Mouse (Mus musculus): ENCODE measurements around the gene Adm2. TPM values are rescaled to one million over a fixed set of nuclear protein-coding genes. Genes with fewer than 3 reads are reported as not detected.

The Adm2 gene
- polyA plus RNA-seq, 1 experiment from 2014 or later, result not detected

GRCm38 (mm10) chr15:89293778-89294177 is 28.7 kb upstream of the Adm2 start:
- WGBS, result 95% methylated on average over 10 of the region's 10 CpGs
- Histone ChIP-seq H3K36me3 (replicated peaks) (peaks cover 94% of the 10 kb centered on the region), H3K4me3 (replicated peaks) (no peak overlapping the region), H3K4me1 (no peaks in the 10 kb centered on the region), H3K4me2 (no peak overlapping the region), H3K27me3 (no peaks in the 10 kb centered on the region), H3K9ac (no peak overlapping the region), H3K27ac (no peak overlapping the region), H3K9me3 (no peaks in the 10 kb centered on the region)
- no peak for ATAC-seq (ENCODE audit: low FRiP score)

- Histone ChIP-seq H3K36me3 (replicated peaks) (peaks cover 93% of the 10 kb centered on the region), H3K27me3 (no peaks in the 10 kb centered on the region), H3K9ac (no peak overlapping the region), H3K27ac (no peak overlapping the region), H3K9me3 (no peaks in the 10 kb centered on the region), H3K4me1 (no peaks in the 10 kb centered on the region), H3K4me2 (no peak overlapping the region), H3K4me3 (replicated peaks) (no peak overlapping the region)
- 95% methylated on average over 8 of the region's 8 CpGs for WGBS
- ATAC-seq (ENCODE audit: low FRiP score), result no peak
These were observed 26.8 kb upstream of the Adm2 start for GRCm38 (mm10) chr15:89295580-89296165.

GRCm38 (mm10) chr15:89296465-89296864 is 26.1 kb upstream of the Adm2 start:
- no peak overlapping the region for H3K4me2 ChIP-seq
- no peak for ATAC-seq (ENCODE audit: low FRiP score)
- 94% methylated on average over 1 of the region's 1 CpGs for WGBS
- peaks cover 93% of the 10 kb centered on the region for H3K36me3 ChIP-seq (replicated peaks)
- no peaks in the 10 kb centered on the region for H3K4me1 ChIP-seq
- no peaks in the 10 kb centered on the region for H3K9me3 ChIP-seq
- no peaks in the 10 kb centered on the region for H3K27me3 ChIP-seq
- no peak overlapping the region for H3K27ac ChIP-seq
- no peak overlapping the region for H3K4me3 ChIP-seq (replicated peaks)
- H3K9ac ChIP-seq, result no peak overlapping the region

- Histone ChIP-seq H3K4me3 (replicated peaks) (no peak overlapping the region), H3K4me2 (no peak overlapping the region), H3K27ac (no peak overlapping the region), H3K4me1 (no peaks in the 10 kb centered on the region), H3K9ac (no peak overlapping the region), H3K36me3 (replicated peaks) (peaks cover 93% of the 10 kb centered on the region), H3K9me3 (no peaks in the 10 kb centered on the region), H3K27me3 (no peaks in the 10 kb centered on the region)
- 91% methylated on average over 2 of the region's 2 CpGs for WGBS
- ATAC-seq (ENCODE audit: low FRiP score), result no peak
These were observed 24.8 kb upstream of the Adm2 start for GRCm38 (mm10) chr15:89297695-89298094.

- no peak overlapping the region for H3K4me3 ChIP-seq (replicated peaks)
- 92% methylated on average over 13 of the region's 13 CpGs for WGBS
- H3K9ac ChIP-seq, result no peak overlapping the region
- no peaks in the 10 kb centered on the region for H3K9me3 ChIP-seq
- H3K36me3 ChIP-seq (replicated peaks), result peaks cover 93% of the 10 kb centered on the region
- no peaks in the 10 kb centered on the region for H3K27me3 ChIP-seq
- no peak for ATAC-seq (ENCODE audit: low FRiP score)
- no peak overlapping the region for H3K27ac ChIP-seq
- H3K4me1 ChIP-seq, result no peaks in the 10 kb centered on the region
- no peak overlapping the region for H3K4me2 ChIP-seq
These were observed 22.3 kb upstream of the Adm2 start for GRCm38 (mm10) chr15:89300180-89300579.

GRCm38 (mm10) chr15:89300600-89300999 is 21.9 kb upstream of the Adm2 start:
- Histone ChIP-seq H3K9me3 (no peaks in the 10 kb centered on the region), H3K4me1 (no peaks in the 10 kb centered on the region), H3K4me3 (replicated peaks) (no peak overlapping the region), H3K4me2 (no peak overlapping the region), H3K27me3 (no peaks in the 10 kb centered on the region), H3K27ac (no peak overlapping the region), H3K9ac (no peak overlapping the region), H3K36me3 (replicated peaks) (peaks cover 93% of the 10 kb centered on the region)
- ATAC-seq (ENCODE audit: low FRiP score), result no peak
- WGBS, result 96% methylated on average over 8 of the region's 8 CpGs

- ATAC-seq (ENCODE audit: low FRiP score), result no peak
- H3K36me3 ChIP-seq (replicated peaks), result peaks cover 68% of the 10 kb centered on the region
These were observed 16.6 kb upstream of the Adm2 start for GRCm38 (mm10) chr15:89305966-89306365.

GRCm38 (mm10) chr15:89307461-89307860 is 15.1 kb upstream of the Adm2 start:
- Histone ChIP-seq H3K27me3 (no peaks in the 10 kb centered on the region), H3K27ac (no peak overlapping the region), H3K4me1 (peaks cover 11% of the 10 kb centered on the region; the same call in 1 of the 2 replicates), H3K36me3 (replicated peaks) (peaks cover 53% of the 10 kb centered on the region), H3K4me3 (replicated peaks) (no peak overlapping the region), H3K9me3 (no peaks in the 10 kb centered on the region), H3K9ac (no peak overlapping the region), H3K4me2 (no peak overlapping the region)
- 87% methylated on average over 13 of the region's 13 CpGs for WGBS
- no peak for ATAC-seq (ENCODE audit: low FRiP score)

More at GRCm38 (mm10) chr15:89305966-89306365, 16.6 kb upstream of the Adm2 start:
- Histone ChIP-seq H3K4me1 (0 out of 2 replicates have a peak, but pooled peaks cover 8% of the 10 kb centered on the region), H3K27ac (no peak overlapping the region), H3K4me2 (no peak overlapping the region), H3K4me3 (replicated peaks) (no peak overlapping the region), H3K27me3 (no peaks in the 10 kb centered on the region), H3K9me3 (no peaks in the 10 kb centered on the region), H3K9ac (no peak overlapping the region)
- WGBS, result 71% methylated on average over 1 of the region's 1 CpGs

GRCm38 (mm10) chr15:89308406-89309139 is 13.9 kb upstream of the Adm2 start:
- no peak overlapping the region for H3K9ac ChIP-seq
- H3K27me3 ChIP-seq, result no peaks in the 10 kb centered on the region
- H3K4me1 ChIP-seq, result peaks cover 22% of the 10 kb centered on the region
- peaks cover 42% of the 10 kb centered on the region for H3K36me3 ChIP-seq (replicated peaks)
- no peak overlapping the region for H3K4me3 ChIP-seq (replicated peaks)
- H3K9me3 ChIP-seq, result no peaks in the 10 kb centered on the region
- ATAC-seq (ENCODE audit: low FRiP score), result no peak
- 90% methylated on average over 7 of the region's 7 CpGs for WGBS
- H3K4me2 ChIP-seq, result no peak overlapping the region
- no peak overlapping the region for H3K27ac ChIP-seq

- H3K4me2 ChIP-seq, result no peak overlapping the region
- H3K4me1 ChIP-seq, result peaks cover 31% of the 10 kb centered on the region
- ATAC-seq (ENCODE audit: low FRiP score), result no peak
- 83% methylated on average over 6 of the region's 6 CpGs for WGBS
- peaks cover 28% of the 10 kb centered on the region for H3K36me3 ChIP-seq (replicated peaks)
- H3K9me3 ChIP-seq, result no peaks in the 10 kb centered on the region
- no peaks in the 10 kb centered on the region for H3K27me3 ChIP-seq
- no peak overlapping the region for H3K9ac ChIP-seq
- H3K27ac ChIP-seq, result 0 out of 2 replicates have a peak overlapping the region, but pooled peaks have one; percentile 31
- no peak overlapping the region for H3K4me3 ChIP-seq (replicated peaks)
These were observed 12.5 kb upstream of the Adm2 start for GRCm38 (mm10) chr15:89309962-89310498.

- peak overlapping the region; percentile 92 for H3K4me2 ChIP-seq
- H3K9me3 ChIP-seq, result no peaks in the 10 kb centered on the region
- ATAC-seq (ENCODE audit: low FRiP score), result no peak
- 83% methylated on average over 4 of the region's 4 CpGs for WGBS
- no peaks in the 10 kb centered on the region for H3K36me3 ChIP-seq (replicated peaks)
- no peaks in the 10 kb centered on the region for H3K27me3 ChIP-seq
- peaks cover 31% of the 10 kb centered on the region for H3K4me1 ChIP-seq
- no peak overlapping the region for H3K9ac ChIP-seq
- peak overlapping the region; percentile 71 for H3K4me3 ChIP-seq (replicated peaks)
- no peak overlapping the region for H3K27ac ChIP-seq
These were observed 9.2 kb upstream of the Adm2 start for GRCm38 (mm10) chr15:89313359-89313758.

GRCm38 (mm10) chr15:89314107-89314506 is 8.4 kb upstream of the Adm2 start:
- H3K27ac ChIP-seq, result no peak overlapping the region
- WGBS, result 34% methylated on average over 3 of the region's 3 CpGs
- H3K9ac ChIP-seq, result peak overlapping the region; percentile 83
- no peaks in the 10 kb centered on the region for H3K36me3 ChIP-seq (replicated peaks)
- ATAC-seq (ENCODE audit: low FRiP score), result no peak
- H3K9me3 ChIP-seq, result no peaks in the 10 kb centered on the region
- peaks cover 31% of the 10 kb centered on the region for H3K4me1 ChIP-seq
- no peaks in the 10 kb centered on the region for H3K27me3 ChIP-seq
- H3K4me3 ChIP-seq (replicated peaks), result peak overlapping the region; percentile 71
- peak overlapping the region; percentile 92 for H3K4me2 ChIP-seq
